Mouse (Mus musculus) cortical plate, adult 2 months (tissue): ENCODE results near the gene Zfp706.

Source experiments
- CTCF ChIP-seq: fragments of 200-500 bp; IDR thresholded peaks from 2 replicates; pipeline ENCODE4 v1.5.1; 2011; ENCODE audit warnings: mild to moderate bottlenecking, control low read depth, low read length; ENCODE audit not compliant: insufficient read depth; ENCODE audit errors: extremely low read depth
- POLR2A ChIP-seq: fragments of 200-500 bp; IDR thresholded peaks from 2 replicates; pipeline ENCODE4 v1.6.1; 2011; ENCODE audit warnings: mild to moderate bottlenecking, low read length, control low read depth; ENCODE audit not compliant: insufficient read depth; ENCODE audit errors: extremely low read depth

DNA sequence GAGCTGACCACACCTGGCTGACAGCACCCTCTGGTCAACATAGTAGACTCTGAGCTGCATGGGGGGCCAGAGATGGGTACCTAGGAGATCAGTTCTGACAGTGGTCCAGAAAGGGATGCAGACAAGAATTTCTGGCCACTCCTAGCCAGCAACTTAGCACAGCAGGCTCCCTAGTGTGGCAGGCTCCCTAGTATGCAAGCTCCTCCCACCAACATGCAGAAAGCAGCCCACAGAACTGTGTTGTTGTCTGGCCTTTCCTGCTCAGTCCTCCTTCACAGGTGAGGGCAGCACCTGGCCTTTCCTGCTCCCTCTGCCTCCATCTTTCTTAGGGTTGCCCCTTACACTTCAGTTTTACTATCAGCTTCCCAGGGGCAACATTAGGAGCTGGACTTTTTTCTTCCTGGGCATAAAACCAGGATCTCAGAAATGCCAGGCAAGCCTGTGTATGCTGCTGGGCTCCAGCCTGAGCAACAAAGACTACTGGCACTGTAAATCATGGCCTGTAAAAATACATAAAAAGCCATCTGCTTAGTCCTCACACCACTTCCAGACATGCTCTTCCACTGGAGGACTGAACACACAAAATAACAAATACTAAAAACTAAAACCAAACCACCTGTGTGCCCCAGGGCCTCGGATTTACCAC is 22.5 kb downstream of the Zfp706 start:
- no peak for TF ChIP-seq CTCF
- no peak for TF ChIP-seq POLR2A
